Mouse (Mus musculus): ENCODE data around the gene Cldn3. TPM values are rescaled to one million over a fixed set of nuclear protein-coding genes. Genes with fewer than 3 reads are reported as not detected.

The Cldn3 gene
- polyA plus RNA-seq, 1 experiment from 2014 or later: 2.5 TPM

Other genes with a start within 250 kb of the Cldn3 start
- 147 and 150 TPM in 2 replicates for gene Eln, start 238.9 kb upstream of the Cldn3 start, polyA plus RNA-seq (2016; fragmentation: Nextera tagmentation; extraction: Ambion mirVana)
- not detected in 2 replicates for gene Tmem270, start 79.5 kb upstream of the Cldn3 start, polyA plus RNA-seq (2016; fragmentation: Nextera tagmentation; extraction: Ambion mirVana)
- 5.4 and 10.0 TPM in 2 replicates for gene Cldn13, start 70.7 kb upstream of the Cldn3 start, polyA plus RNA-seq (2016; fragmentation: Nextera tagmentation; extraction: Ambion mirVana)
- 8.6 and 11.1 TPM in 2 replicates for gene Mettl27, start 53.8 kb upstream of the Cldn3 start, polyA plus RNA-seq (2016; fragmentation: Nextera tagmentation; extraction: Ambion mirVana)
- 1.0 and 1.1 TPM in 2 replicates for gene Cldn4, start 39.3 kb upstream of the Cldn3 start, polyA plus RNA-seq (2016; fragmentation: Nextera tagmentation; extraction: Ambion mirVana)
- gene Abhd11, start 22.9 kb downstream of the Cldn3 start, polyA plus RNA-seq (2016; fragmentation: Nextera tagmentation; extraction: Ambion mirVana): 58.1 and 58.3 TPM in 2 replicates
- gene Stx1a, start 37.3 kb downstream of the Cldn3 start, polyA plus RNA-seq (2016; fragmentation: Nextera tagmentation; extraction: Ambion mirVana): 12.1 and 13.3 TPM in 2 replicates
- 25.0 and 28.4 TPM in 2 replicates for gene Dnajc30, start 78.0 kb downstream of the Cldn3 start, polyA plus RNA-seq (2016; fragmentation: Nextera tagmentation; extraction: Ambion mirVana)
- 63.6 and 68.5 TPM in 2 replicates for gene Bud23, start 78.7 kb downstream of the Cldn3 start, polyA plus RNA-seq (2016; fragmentation: Nextera tagmentation; extraction: Ambion mirVana)
- gene Vps37d, start 92.1 kb downstream of the Cldn3 start, polyA plus RNA-seq (2016; fragmentation: Nextera tagmentation; extraction: Ambion mirVana): 4.4 and 4.7 TPM in 2 replicates
- gene Mlxipl, start 103.7 kb downstream of the Cldn3 start, polyA plus RNA-seq (2016; fragmentation: Nextera tagmentation; extraction: Ambion mirVana): 0.59 and 1.0 TPM in 2 replicates
- gene Tbl2, start 163.4 kb downstream of the Cldn3 start, polyA plus RNA-seq (2016; fragmentation: Nextera tagmentation; extraction: Ambion mirVana): 26.8 and 27.2 TPM in 2 replicates
- 34.2 and 38.2 TPM in 2 replicates for gene Bcl7b, start 182.1 kb downstream of the Cldn3 start, polyA plus RNA-seq (2016; fragmentation: Nextera tagmentation; extraction: Ambion mirVana)
- gene Baz1b, start 201.1 kb downstream of the Cldn3 start, polyA plus RNA-seq (2016; fragmentation: Nextera tagmentation; extraction: Ambion mirVana): 37.2 and 38.4 TPM in 2 replicates

Data from heart, embryonic 12.5 days (tissue).